Mouse (Mus musculus) cerebellum, adult 2 months (tissue): ENCODE data around the gene Olfr308. TPM values are rescaled to one million over a fixed set of nuclear protein-coding genes. Genes with fewer than 3 reads are reported as not detected.
"Not testable (repeated sequence)": the region's sequence is repeated elsewhere in the genome, so short reads cannot be mapped to it uniquely, and the experiment has no call there.

Source experiments
- DNase-seq, 2 experiments: peaks; one replicate each; pipeline ENCODE4 v3.0.0; 2021
- H3K27ac ChIP-seq: fragments of 200-500 bp; 2 replicates; pipeline ENCODE4 v1.5.1; 2012; ENCODE audit warnings: low read length, control low read depth, inconsistent platforms; ENCODE audit not compliant: insufficient read depth
- H3K27me3 ChIP-seq: fragments of 200-500 bp; 2 replicates; pipeline ENCODE4 v1.6.1; 2012; ENCODE audit warnings: inconsistent platforms, mild to moderate bottlenecking, low read length, moderate library complexity; ENCODE audit not compliant: control insufficient read depth, insufficient read depth
- H3K4me1 ChIP-seq: fragments of 200-500 bp; 2 replicates; pipeline ENCODE4 v1.6.1; 2011; ENCODE audit warnings: low read length; ENCODE audit not compliant: control insufficient read depth, insufficient read depth
- H3K4me3 ChIP-seq: fragments of 200-500 bp; replicated peaks from 2 replicates; pipeline ENCODE3; 2011; ENCODE audit warnings: mild to moderate bottlenecking, low read depth, low read length, control low read depth; ENCODE audit not compliant: insufficient read depth
- CTCF ChIP-seq: fragments of 200-500 bp; IDR thresholded peaks from 2 replicates; pipeline ENCODE4 v1.5.1; 2011; ENCODE audit warnings: low read depth, mild to moderate bottlenecking, control low read depth, low read length, moderate library complexity, borderline replicate concordance; ENCODE audit not compliant: insufficient read depth
- POLR2A ChIP-seq: fragments of 200-500 bp; IDR thresholded peaks from 2 replicates; pipeline ENCODE4 v1.6.1; 2011; ENCODE audit warnings: low read length, control low read depth, borderline replicate concordance; ENCODE audit not compliant: insufficient read depth
- WGBS: fragments of 180-500 bp; shearing (Covaris S2); methylation state at CpG from one replicate; pipeline ENCODE4 v1.1.7; 2018; 5-methylcytosine and 5-hydroxymethylcytosine counted together
- polyA plus RNA-seq: library from polyadenylated mRNA; depleted of rRNA; stranded (reverse); fragments of >200 nt; gene quantifications from 2 replicates; pipeline ENCODE4 v1.2.3, GENCODE M21; 2012; rRNA removed

Gene Olfr308
- polyA plus RNA-seq, result not detected in 2 replicates

DNA sequence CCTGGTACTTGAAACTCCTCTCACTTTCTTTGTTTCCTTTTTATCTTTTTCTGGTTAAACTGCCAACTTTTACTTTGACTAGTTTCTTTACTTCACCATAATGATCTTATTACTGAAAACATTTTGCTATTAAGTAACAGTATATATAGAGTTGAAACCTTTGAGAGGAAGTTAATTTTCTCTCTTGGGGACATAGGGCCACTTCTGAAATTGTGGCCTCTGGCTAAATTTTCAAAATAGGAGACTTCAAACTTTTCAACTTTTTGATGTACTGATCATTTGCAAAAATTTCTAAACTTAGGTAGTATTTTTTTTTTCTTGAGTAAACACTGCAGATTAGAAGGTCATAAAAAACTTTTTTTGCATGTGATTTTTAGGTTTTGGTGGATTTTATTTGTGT, at the start of gene Olfr308:
Olfr308 (minus strand) TSS at position 101 of the 400 bp plus-strand sequence.
- DNase-seq, result no peak
- H3K27ac ChIP-seq, result no peak within 1 kb of the TSS
- no peaks in the 10 kb centered on the region for H3K27me3 ChIP-seq
- no peak within 1 kb of the TSS for H3K4me3 ChIP-seq
- no peak for TF ChIP-seq POLR2A
- TF ChIP-seq CTCF, result no peak
- H3K4me1 ChIP-seq, result no peaks in the 10 kb centered on the region

DNA sequence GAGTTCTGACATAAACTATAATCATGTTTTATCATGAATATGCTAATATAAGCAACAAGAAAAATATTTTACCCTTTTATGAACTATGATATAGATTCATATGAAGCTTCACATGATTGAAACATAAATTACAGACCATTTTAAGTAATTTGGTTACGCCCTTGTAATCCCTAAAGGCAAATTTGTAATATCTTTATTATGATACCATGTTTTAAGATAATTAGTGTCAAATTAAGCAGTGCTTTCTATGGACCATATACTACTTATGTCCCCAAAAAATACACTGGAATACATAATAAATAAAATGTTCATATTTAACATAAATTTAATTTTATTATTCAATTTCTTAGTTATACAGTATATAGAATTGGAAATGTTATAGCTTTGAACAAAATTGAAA, 41.4 kb upstream of the Olfr308 start, which contains the start of gene Olfr305:
Olfr305 (minus strand) TSS at position 101 of the 400 bp plus-strand sequence.
- Histone ChIP-seq H3K27ac (no peak within 1 kb of the TSS), H3K4me3 (no peak within 1 kb of the TSS), H3K27me3 (no peaks in the 10 kb centered on the region), H3K4me1 (no peaks in the 10 kb centered on the region)
- WGBS, result 82% methylated on average over 1 of the region's 1 CpGs
- DNase-seq, result no peak
- no peak for TF ChIP-seq POLR2A
- no peak for TF ChIP-seq CTCF

DNA sequence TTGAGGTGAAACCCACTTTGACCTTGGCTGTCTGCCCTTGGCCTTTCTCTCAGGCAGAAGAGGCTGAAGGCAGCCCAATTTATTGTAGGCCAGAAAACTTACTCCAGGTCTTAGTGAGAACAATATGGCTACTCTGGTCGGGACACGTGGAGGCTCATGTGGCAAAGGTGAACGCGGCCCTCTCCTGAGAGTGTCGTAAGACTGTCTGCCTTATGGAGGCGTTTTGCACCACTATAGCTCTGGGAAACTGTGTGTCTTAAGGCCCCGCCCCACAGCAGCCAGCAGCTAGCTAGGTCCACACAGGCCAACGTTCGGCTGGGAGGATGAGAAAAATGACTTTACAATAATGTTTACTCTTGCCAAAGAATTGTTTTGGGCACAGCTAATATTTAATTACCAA, 20.9 kb upstream of the Olfr308 start:
- WGBS, result 89% methylated on average over 9 of the region's 9 CpGs
- not testable (repeated sequence) for DNase-seq, H3K4me1 ChIP-seq, H3K4me3 ChIP-seq, H3K27me3 ChIP-seq, H3K27ac ChIP-seq

DNA sequence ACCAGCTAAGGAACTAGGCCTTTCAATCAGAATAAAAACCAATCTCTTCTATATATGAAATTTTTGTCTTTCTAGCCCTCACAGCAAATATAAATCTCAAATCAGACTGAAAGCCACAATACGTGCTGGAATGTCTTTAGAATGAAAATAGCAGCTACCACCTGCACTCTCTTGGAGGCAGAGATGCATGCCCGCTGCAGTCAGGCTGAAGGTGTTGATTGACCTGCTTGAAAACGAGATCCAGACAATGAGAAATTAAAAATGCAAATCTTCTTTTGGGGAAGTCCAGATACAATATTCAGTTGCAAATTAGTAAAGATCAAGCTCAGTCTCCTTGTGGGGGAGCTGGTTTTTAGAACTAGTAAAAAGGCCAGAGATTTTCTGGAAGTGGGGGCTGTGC, 18.8 kb upstream of the Olfr308 start:
- H3K4me3 ChIP-seq, result no peak overlapping the region
- TF ChIP-seq CTCF, result no peak
- TF ChIP-seq POLR2A, result no peak
- WGBS, result 59% methylated on average over 3 of the region's 3 CpGs
- H3K27me3 ChIP-seq, result no peaks in the 10 kb centered on the region
- H3K27ac ChIP-seq, result no peak overlapping the region
- no peaks in the 10 kb centered on the region for H3K4me1 ChIP-seq
- no peak for DNase-seq

DNA sequence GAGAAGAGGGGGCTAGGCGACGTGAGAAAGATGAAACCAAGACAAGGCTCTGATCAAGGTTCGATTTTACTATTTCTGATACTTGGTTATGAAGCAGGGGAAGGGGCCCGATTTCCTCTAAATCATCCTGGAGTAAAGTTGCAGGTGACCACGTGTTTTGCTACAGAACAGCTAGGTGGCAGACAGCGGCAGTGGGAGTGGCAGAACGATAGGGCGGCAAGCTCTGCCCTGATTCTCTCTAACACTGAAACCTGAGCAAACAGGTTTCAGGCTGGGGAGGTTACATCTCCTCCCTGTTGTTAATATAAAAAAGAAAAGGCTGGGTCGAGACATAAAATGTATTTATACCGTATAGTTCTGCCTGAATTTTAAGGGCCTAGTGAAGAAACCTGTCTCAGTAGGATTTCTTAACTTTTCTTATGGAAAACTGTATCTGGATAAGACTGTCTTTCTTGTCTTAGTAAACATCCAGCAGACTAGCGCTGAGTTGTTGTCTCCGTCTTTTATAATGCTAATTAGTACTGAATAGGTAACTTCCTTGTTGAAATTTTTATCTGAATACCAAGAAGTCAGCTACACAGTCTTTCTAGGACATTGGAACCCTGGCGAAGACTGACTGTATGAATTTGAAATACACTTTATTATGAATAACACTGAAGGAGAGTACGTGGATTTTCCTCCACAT, 17.6 kb upstream of the Olfr308 start:
- H3K4me3 ChIP-seq, result no peak overlapping the region
- no peak for TF ChIP-seq POLR2A
- TF ChIP-seq CTCF, result no peak
- H3K27me3 ChIP-seq, result no peaks in the 10 kb centered on the region
- WGBS, result 81% methylated on average over 14 of the region's 14 CpGs
- DNase-seq, result no peak
- no peak overlapping the region for H3K27ac ChIP-seq
- no peaks in the 10 kb centered on the region for H3K4me1 ChIP-seq

DNA sequence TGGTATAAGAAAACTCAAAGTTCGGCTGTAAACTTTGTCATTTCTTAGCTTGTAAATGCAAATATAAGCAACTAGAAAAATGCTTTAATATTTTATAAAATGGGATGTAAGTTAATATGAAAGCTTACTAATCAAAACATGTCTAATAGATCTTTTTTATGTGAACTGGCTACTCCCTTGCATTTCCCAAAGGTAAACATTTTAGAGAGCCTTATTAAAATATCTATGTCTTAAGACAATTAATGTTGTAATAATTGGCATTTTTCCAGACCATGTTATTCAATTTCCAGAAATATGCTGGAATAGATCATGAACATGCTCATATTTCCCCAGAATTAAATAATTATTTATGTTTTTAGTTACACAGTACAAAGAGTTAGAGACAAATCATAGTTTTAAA, 12.1 kb upstream of the Olfr308 start, which contains the start of gene Olfr307:
Olfr307 (minus strand) TSS at position 101 of the 400 bp plus-strand sequence.
- H3K4me1 ChIP-seq, result no peaks in the 10 kb centered on the region
- WGBS, result 57% methylated on average over 1 of the region's 1 CpGs
- no peak within 1 kb of the TSS for H3K4me3 ChIP-seq
- no peak for TF ChIP-seq POLR2A
- no peak for TF ChIP-seq CTCF
- no peak within 1 kb of the TSS for H3K27ac ChIP-seq
- DNase-seq, result no peak
- H3K27me3 ChIP-seq, result no peaks in the 10 kb centered on the region

DNA sequence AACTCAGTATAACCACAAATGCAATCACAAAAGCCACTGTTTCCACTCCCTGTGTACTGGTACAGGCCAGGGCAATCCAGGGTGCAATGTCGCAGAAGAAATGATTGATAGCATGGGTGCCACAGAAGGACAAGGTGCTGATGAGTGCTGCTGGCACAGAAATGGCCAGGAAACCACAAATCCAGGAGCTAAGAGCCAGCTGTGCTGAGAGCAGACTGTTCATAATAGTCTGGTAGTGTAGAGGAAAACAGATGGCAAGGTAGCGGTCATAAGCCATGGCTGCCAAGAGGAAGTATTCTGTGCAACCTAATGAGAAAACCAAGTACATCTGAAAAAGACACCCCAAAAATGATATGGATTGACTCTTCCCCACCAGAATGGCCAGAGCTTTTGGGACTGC, 4.1 kb downstream of the Olfr308 start:
- TF ChIP-seq POLR2A (no peak), CTCF (no peak)
- no peaks in the 10 kb centered on the region for H3K4me1 ChIP-seq
- no peak overlapping the region for H3K4me3 ChIP-seq
- H3K27me3 ChIP-seq, result no peaks in the 10 kb centered on the region
- DNase-seq, result no peak
- WGBS, result 48% methylated on average over 2 of the region's 2 CpGs
- H3K27ac ChIP-seq, result no peak overlapping the region

DNA sequence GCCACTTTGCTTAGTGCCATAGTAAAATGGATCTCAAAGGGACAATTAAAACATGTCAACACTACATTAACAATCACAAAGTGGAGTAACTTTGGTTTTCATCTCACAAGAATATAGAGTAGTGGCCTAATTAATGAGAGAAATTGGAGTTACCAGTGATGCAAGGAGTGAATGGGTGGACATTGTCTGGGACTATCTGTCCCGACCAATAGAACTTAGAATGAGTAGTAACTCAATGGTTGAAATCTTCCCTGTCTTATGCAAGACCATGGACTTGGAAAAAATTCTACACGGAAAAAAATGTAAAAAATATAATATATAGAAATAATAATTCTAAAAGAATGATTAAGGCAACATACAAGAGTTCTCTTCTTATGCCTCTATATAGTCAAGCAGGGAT, 11.8 kb downstream of the Olfr308 start, which contains the start of gene Olfr309:
Olfr309 (minus strand) TSS at position 101 of the 400 bp plus-strand sequence.
- WGBS, result 67% methylated on average over 2 of the region's 2 CpGs
- Histone ChIP-seq H3K4me1 (no peaks in the 10 kb centered on the region), H3K4me3 (no peak within 1 kb of the TSS), H3K27ac (no peak within 1 kb of the TSS), H3K27me3 (no peaks in the 10 kb centered on the region)
- TF ChIP-seq CTCF, result no peak
- no peak for TF ChIP-seq POLR2A
- DNase-seq, result no peak
